Mouse (Mus musculus): ENCODE measurements at regions not wholly inside any gene's neighbourhood (a gene's known extent, or its start where the extent isn't known, plus 50 kb on each side); places are given as distances from the start of the nearest gene placed in this dataset.

DNA sequence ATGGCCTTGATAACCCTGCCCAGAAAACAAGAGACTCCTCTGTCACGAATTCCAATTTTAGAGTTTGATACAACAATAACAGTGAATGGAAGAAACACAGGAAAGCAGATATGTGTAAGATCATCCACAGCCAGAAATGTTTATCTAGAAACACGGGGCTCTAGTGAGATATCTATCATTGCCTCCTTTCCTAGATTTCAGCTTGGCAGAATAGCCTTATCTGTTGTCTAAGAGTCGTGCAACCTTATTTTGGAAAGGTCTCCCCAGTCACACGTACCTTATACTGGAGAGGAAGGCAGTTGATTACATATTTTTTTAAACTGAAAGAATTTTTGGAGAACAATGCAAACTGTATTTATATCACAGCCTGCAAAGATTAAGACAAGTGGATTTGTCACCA is 61.6 kb downstream of the Gm10295 start:
- Histone ChIP-seq H3K4me1 (ENCODE audit: control insufficient read depth, insufficient read depth, low read length) (no peaks in the 10 kb centered on the region), H3K9ac (ENCODE audit: low read length) (no peak overlapping the region), H3K36me3 (ENCODE audit: control insufficient read depth, insufficient read depth, low read length) (no peaks in the 10 kb centered on the region), H3K4me3 (ENCODE audit: low read depth, low read length) (no peak overlapping the region), H3K27me3 (replicated peaks; ENCODE audit: control insufficient read depth, insufficient read depth, low read length) (no peaks in the 10 kb centered on the region), H3K9me3 (replicated peaks; ENCODE audit: control insufficient read depth, low read length) (no peaks in the 10 kb centered on the region), H3K4me2 (ENCODE audit: low read length) (no peak overlapping the region), H3K27ac (ENCODE audit: low read depth, low read length) (no peak overlapping the region)
- DNase-seq (ENCODE audit: low spot score) (no peak), ATAC-seq (no peak)
- 78% methylated on average over 4 of the region's 4 CpGs for WGBS

DNA sequence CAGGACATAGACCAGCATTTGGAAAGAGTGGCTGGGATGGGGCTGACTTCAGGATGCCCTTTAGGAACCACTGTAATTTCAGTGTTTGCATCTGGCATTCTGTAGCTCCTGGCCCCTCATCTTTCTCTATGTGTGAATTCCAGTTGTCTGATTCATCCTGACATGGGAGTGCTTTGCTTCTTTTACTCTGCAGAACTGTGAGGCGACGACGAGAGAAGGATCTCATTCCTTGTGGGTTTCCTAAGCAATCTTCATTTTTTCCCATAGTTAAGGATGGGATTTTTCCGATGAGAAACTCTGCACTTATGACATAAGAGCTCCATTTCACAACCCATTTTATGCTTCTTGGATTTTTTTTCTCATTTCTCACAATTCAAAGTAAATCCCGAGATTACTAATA is 62.0 kb downstream of the Gm10295 start:
- no peaks in the 10 kb centered on the region for H3K36me3 ChIP-seq (ENCODE audit: control insufficient read depth, insufficient read depth, low read length)
- DNase-seq (ENCODE audit: low spot score) = no peak
- H3K27me3 ChIP-seq (replicated peaks; ENCODE audit: control insufficient read depth, insufficient read depth, low read length) = no peaks in the 10 kb centered on the region
- H3K4me1 ChIP-seq (ENCODE audit: control insufficient read depth, insufficient read depth, low read length) = no peaks in the 10 kb centered on the region
- H3K27ac ChIP-seq (ENCODE audit: low read depth, low read length) = no peak overlapping the region
- ATAC-seq = no peak
- no peak overlapping the region for H3K4me3 ChIP-seq (ENCODE audit: low read depth, low read length)
- H3K4me2 ChIP-seq (ENCODE audit: low read length) = no peak overlapping the region
- H3K9ac ChIP-seq (ENCODE audit: low read length) = no peak overlapping the region
- H3K9me3 ChIP-seq (replicated peaks; ENCODE audit: control insufficient read depth, low read length) = no peaks in the 10 kb centered on the region
- WGBS = 85% methylated on average over 5 of the region's 5 CpGs

DNA sequence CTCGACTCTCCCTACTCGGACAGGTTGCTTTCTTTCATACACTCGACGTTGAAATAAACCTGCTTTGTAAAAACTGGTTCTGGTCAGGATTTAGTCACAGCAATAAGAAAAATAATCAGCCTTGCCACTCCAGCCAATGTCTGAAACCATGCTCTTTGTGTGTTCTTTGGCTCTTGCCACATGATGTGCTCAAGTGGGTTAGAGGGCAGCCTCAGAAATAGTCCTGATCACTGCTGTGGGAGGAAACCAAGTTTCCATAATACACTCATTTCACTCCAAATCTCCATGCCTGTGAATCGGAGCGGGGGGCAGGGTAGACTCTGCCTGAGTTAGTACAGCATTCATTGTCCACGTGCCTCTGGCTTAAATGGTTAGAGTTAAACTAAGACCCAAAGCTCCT is 63.8 kb downstream of the Gm10295 start:
- no peak for ATAC-seq
- 82% methylated on average over 7 of the region's 7 CpGs for WGBS

DNA sequence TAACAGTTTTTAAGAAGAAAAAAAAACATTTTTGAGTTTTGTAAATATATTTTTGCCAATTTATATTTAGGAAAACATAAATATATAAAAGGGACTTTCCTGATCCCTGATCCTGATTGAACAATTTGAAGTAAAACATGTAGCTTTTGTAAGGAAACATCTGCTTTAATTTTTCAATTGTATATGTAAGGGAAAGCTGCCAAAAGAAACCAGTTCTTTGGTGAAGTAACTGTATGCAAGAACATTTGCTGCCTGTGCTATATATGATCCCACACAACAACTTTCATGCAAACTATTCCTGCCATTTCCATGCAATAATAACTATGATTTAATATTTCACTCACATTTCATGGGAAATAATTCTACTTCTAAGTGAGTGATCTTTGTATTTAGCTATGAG is 67.0 kb downstream of the Gm10295 start:
- no peaks in the 10 kb centered on the region for H3K36me3 ChIP-seq (ENCODE audit: control insufficient read depth, insufficient read depth, low read length)
- ATAC-seq (no peak), DNase-seq (ENCODE audit: low spot score) (no peak)
- H3K4me3 ChIP-seq (ENCODE audit: low read depth, low read length) = no peak overlapping the region
- no peak overlapping the region for H3K9ac ChIP-seq (ENCODE audit: low read length)
- H3K27me3 ChIP-seq (replicated peaks; ENCODE audit: control insufficient read depth, insufficient read depth, low read length) = no peaks in the 10 kb centered on the region
- H3K4me1 ChIP-seq (ENCODE audit: control insufficient read depth, insufficient read depth, low read length) = no peaks in the 10 kb centered on the region
- no peak overlapping the region for H3K27ac ChIP-seq (ENCODE audit: low read depth, low read length)
- 0 out of 2 replicates have a peak, but pooled peaks cover 4% of the 10 kb centered on the region for H3K9me3 ChIP-seq (replicated peaks; ENCODE audit: control insufficient read depth, low read length)
- no peak overlapping the region for H3K4me2 ChIP-seq (ENCODE audit: low read length)

More for the DNA sequence above, 63.8 kb downstream of the Gm10295 start:
- Histone ChIP-seq H3K4me3 (ENCODE audit: low read depth, low read length) (no peak overlapping the region), H3K27ac (ENCODE audit: low read depth, low read length) (no peak overlapping the region), H3K4me1 (ENCODE audit: control insufficient read depth, insufficient read depth, low read length) (no peaks in the 10 kb centered on the region), H3K9ac (ENCODE audit: low read length) (no peak overlapping the region), H3K27me3 (replicated peaks; ENCODE audit: control insufficient read depth, insufficient read depth, low read length) (no peaks in the 10 kb centered on the region), H3K4me2 (ENCODE audit: low read length) (no peak overlapping the region), H3K9me3 (replicated peaks; ENCODE audit: control insufficient read depth, low read length) (0 out of 2 replicates have a peak, but pooled peaks cover 4% of the 10 kb centered on the region), H3K36me3 (ENCODE audit: control insufficient read depth, insufficient read depth, low read length) (no peaks in the 10 kb centered on the region)
- no peak for DNase-seq (ENCODE audit: low spot score)

DNA sequence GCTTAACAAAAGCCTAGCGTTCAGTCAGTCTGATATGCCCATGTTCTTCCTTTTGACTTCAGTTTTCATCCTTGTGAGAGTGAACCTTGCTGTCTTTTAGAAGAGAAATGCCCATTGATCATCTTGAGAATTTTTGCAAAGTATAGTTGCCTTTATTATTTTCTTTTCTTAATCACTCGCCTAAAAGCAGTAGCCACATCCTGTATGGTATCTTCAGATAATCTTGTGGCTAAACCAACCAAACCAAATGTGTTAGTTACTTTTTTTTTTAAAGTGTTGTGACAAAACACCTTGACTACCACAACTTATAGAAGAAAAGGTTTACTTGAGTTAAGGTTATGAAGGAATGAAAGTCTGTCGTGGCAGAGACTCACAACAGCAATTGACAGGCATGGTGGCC is 67.9 kb downstream of the Gm10295 start:
- DNase-seq (ENCODE audit: low spot score) (no peak), ATAC-seq (no peak)
- H3K4me1 ChIP-seq (ENCODE audit: control insufficient read depth, insufficient read depth, low read length) = no peaks in the 10 kb centered on the region
- H3K36me3 ChIP-seq (ENCODE audit: control insufficient read depth, insufficient read depth, low read length) = no peaks in the 10 kb centered on the region
- no peaks in the 10 kb centered on the region for H3K27me3 ChIP-seq (replicated peaks; ENCODE audit: control insufficient read depth, insufficient read depth, low read length)
- no peak overlapping the region for H3K27ac ChIP-seq (ENCODE audit: low read depth, low read length)
- H3K4me2 ChIP-seq (ENCODE audit: low read length) = no peak overlapping the region
- H3K4me3 ChIP-seq (ENCODE audit: low read depth, low read length) = no peak overlapping the region
- H3K9ac ChIP-seq (ENCODE audit: low read length) = no peak overlapping the region
- 89% methylated on average over 3 of the region's 3 CpGs for WGBS
- 0 out of 2 replicates have a peak, but pooled peaks cover 4% of the 10 kb centered on the region for H3K9me3 ChIP-seq (replicated peaks; ENCODE audit: control insufficient read depth, low read length)

DNA sequence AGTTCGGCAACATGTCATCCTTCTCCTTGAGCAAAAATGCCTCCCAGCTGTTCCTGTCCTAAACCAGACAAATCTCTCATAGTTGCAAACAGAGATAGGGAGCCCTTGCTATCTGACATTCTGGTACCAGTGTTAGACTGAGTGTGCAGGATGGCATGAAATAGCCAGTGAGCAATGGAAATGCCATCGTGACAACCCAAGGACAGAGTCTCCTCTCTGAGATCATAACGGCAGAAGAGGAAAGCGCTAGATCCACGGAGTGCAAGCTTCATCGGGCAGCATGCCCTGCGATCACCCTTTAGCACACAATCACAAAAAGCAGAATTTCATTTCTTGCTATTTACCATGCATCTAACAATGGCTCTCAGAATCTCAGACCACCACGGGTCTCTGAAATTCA is 85.2 kb downstream of the Gm10295 start:
- Histone ChIP-seq H3K4me2 (ENCODE audit: low read length) (no peak overlapping the region), H3K36me3 (ENCODE audit: control insufficient read depth, insufficient read depth, low read length) (no peaks in the 10 kb centered on the region), H3K4me3 (ENCODE audit: low read depth, low read length) (no peak overlapping the region), H3K27ac (ENCODE audit: low read depth, low read length) (no peak overlapping the region), H3K9me3 (replicated peaks; ENCODE audit: control insufficient read depth, low read length) (no peaks in the 10 kb centered on the region), H3K9ac (ENCODE audit: low read length) (no peak overlapping the region), H3K27me3 (replicated peaks; ENCODE audit: control insufficient read depth, insufficient read depth, low read length) (no peaks in the 10 kb centered on the region), H3K4me1 (ENCODE audit: control insufficient read depth, insufficient read depth, low read length) (no peaks in the 10 kb centered on the region)
- WGBS = 88% methylated on average over 8 of the region's 8 CpGs
- DNase-seq (ENCODE audit: low spot score) (no peak), ATAC-seq (no peak)

DNA sequence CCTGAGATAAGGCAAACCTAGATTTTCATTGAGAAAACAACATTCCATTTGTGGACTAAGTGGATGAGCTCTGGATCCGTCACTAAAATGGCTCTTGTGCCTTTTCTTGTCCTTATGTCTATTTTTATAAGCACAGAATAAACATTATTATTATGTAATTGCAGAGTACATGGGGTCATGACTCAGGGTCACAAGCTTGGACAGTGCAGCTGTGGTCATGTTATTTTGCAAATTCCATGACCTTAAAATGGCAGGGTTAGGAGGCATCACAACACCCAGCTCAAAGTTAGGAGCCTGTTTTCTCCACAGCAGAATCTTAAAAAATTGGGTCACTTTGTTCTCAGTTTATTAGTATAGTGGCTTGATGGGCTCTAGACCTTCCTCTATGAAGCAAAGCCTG is 87.2 kb downstream of the Gm10295 start:
- Histone ChIP-seq H3K9me3 (replicated peaks; ENCODE audit: control insufficient read depth, low read length) (no peaks in the 10 kb centered on the region), H3K27me3 (replicated peaks; ENCODE audit: control insufficient read depth, insufficient read depth, low read length) (no peaks in the 10 kb centered on the region), H3K36me3 (ENCODE audit: control insufficient read depth, insufficient read depth, low read length) (no peaks in the 10 kb centered on the region), H3K4me2 (ENCODE audit: low read length) (no peak overlapping the region), H3K9ac (ENCODE audit: low read length) (no peak overlapping the region), H3K4me1 (ENCODE audit: control insufficient read depth, insufficient read depth, low read length) (no peaks in the 10 kb centered on the region), H3K4me3 (ENCODE audit: low read depth, low read length) (no peak overlapping the region), H3K27ac (ENCODE audit: low read depth, low read length) (no peak overlapping the region)
- 95% methylated on average over 1 of the region's 1 CpGs for WGBS
- DNase-seq (ENCODE audit: low spot score) = no peak
- ATAC-seq = no peak

DNA sequence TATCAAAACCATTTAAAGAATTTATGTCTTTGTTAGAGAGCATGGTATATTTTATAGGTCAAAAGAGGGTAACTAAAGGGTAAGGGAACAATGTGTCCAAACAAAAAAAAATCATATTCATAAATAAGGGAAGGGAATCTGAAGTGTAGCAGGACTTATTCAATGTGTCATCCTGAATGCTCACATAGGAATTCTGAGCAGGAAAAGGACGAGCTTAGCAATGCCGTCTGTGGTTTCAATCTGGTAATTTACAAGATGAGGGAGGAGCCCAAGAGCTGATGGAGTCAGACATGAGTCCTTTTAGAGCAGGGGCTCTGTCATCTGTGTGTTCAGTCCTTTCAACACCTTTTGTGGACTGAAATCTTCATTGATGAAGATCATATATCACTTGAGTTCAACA is 101.6 kb downstream of the Gm10295 start:
- Histone ChIP-seq H3K4me2 (ENCODE audit: low read length) (no peak overlapping the region), H3K27me3 (replicated peaks; ENCODE audit: control insufficient read depth, insufficient read depth, low read length) (no peaks in the 10 kb centered on the region), H3K36me3 (ENCODE audit: control insufficient read depth, insufficient read depth, low read length) (no peaks in the 10 kb centered on the region), H3K27ac (ENCODE audit: low read depth, low read length) (no peak overlapping the region), H3K4me3 (ENCODE audit: low read depth, low read length) (no peak overlapping the region), H3K9me3 (replicated peaks; ENCODE audit: control insufficient read depth, low read length) (no peaks in the 10 kb centered on the region), H3K9ac (ENCODE audit: low read length) (no peak overlapping the region), H3K4me1 (ENCODE audit: control insufficient read depth, insufficient read depth, low read length) (no peaks in the 10 kb centered on the region)
- 84% methylated on average over 2 of the region's 2 CpGs for WGBS
- DNase-seq (ENCODE audit: low spot score) = no peak
- no peak for ATAC-seq

DNA sequence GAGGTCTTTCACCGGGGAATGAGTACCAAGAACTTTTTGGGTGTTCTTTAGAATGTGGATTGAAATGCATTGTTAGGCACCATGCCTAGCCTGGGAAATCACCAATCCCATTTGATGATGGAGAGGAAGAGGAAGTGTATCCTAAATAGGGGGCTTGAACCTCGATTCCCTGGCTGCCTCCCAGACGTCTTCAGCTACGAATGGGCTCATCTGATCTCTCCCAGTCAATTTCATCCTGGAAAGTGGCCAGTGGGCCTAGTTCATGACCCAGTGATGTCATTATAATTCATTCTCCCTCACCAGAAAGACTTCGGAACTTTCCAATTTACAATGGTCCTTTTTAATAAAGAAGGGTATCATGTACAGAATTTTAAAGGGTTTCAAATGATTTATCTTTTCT is 102.1 kb downstream of the Gm10295 start:
- H3K36me3 ChIP-seq (ENCODE audit: control insufficient read depth, insufficient read depth, low read length) = no peaks in the 10 kb centered on the region
- H3K4me2 ChIP-seq (ENCODE audit: low read length) = no peak overlapping the region
- no peaks in the 10 kb centered on the region for H3K27me3 ChIP-seq (replicated peaks; ENCODE audit: control insufficient read depth, insufficient read depth, low read length)
- H3K9me3 ChIP-seq (replicated peaks; ENCODE audit: control insufficient read depth, low read length) = no peaks in the 10 kb centered on the region
- H3K27ac ChIP-seq (ENCODE audit: low read depth, low read length) = no peak overlapping the region
- H3K4me3 ChIP-seq (ENCODE audit: low read depth, low read length) = no peak overlapping the region
- ATAC-seq (no peak), DNase-seq (ENCODE audit: low spot score) (no peak)
- no peak overlapping the region for H3K9ac ChIP-seq (ENCODE audit: low read length)
- no peaks in the 10 kb centered on the region for H3K4me1 ChIP-seq (ENCODE audit: control insufficient read depth, insufficient read depth, low read length)
- WGBS = 76% methylated on average over 5 of the region's 5 CpGs

DNA sequence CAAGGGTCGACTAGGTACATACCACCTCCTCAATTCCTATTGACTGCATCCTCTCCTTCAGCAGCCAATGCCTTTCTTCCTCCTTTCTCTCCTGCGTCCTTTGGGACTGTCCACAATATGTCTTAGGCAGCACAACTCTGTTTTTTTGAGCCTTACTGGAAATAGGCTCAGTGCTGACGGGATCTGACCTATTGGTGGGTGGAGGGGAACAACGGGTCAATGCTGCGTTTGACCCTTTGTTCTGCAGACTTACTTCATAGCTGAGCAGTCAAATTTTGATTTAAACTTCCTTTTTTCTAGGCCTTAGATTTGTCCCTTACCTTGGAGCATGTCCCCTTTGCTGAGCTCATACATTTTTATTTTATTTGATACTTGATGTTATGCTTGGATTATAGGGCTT is 103.4 kb downstream of the Gm10295 start:
- DNase-seq (ENCODE audit: low spot score) (no peak), ATAC-seq (no peak)
- Histone ChIP-seq H3K4me1 (ENCODE audit: control insufficient read depth, insufficient read depth, low read length) (no peaks in the 10 kb centered on the region), H3K36me3 (ENCODE audit: control insufficient read depth, insufficient read depth, low read length) (no peaks in the 10 kb centered on the region), H3K27me3 (replicated peaks; ENCODE audit: control insufficient read depth, insufficient read depth, low read length) (no peaks in the 10 kb centered on the region), H3K4me2 (ENCODE audit: low read length) (no peak overlapping the region), H3K27ac (ENCODE audit: low read depth, low read length) (no peak overlapping the region), H3K4me3 (ENCODE audit: low read depth, low read length) (no peak overlapping the region), H3K9me3 (replicated peaks; ENCODE audit: control insufficient read depth, low read length) (no peaks in the 10 kb centered on the region), H3K9ac (ENCODE audit: low read length) (no peak overlapping the region)
- 84% methylated on average over 5 of the region's 5 CpGs for WGBS
